Mouse (Mus musculus) layer of hippocampus, adult 2 months (tissue): Measurements from ENCODE around the gene Lhpp. TPM values are rescaled to one million over a fixed set of nuclear protein-coding genes. Genes with fewer than 3 reads are reported as not detected.

ENCODE experiments used
- DNase-seq, 2 experiments: peaks; one replicate each; pipeline ENCODE4 v3.0.0; 2022; ENCODE audit warnings: low spot score in 2 of 2
- H3K27ac ChIP-seq: fragments of 200-600 bp; 2 replicates; pipeline ENCODE4 v1.8.1; 2022
- H3K4me3 ChIP-seq: fragments of 200-600 bp; 2 replicates; pipeline ENCODE4 v1.8.1; 2022; ENCODE audit warnings: mild to moderate bottlenecking
- CTCF ChIP-seq: fragments of 200-600 bp; conservative IDR thresholded peaks from 2 replicates; pipeline ENCODE4 v1.8.1; 2022; ENCODE audit warnings: antibody characterized with exemption, mild to moderate bottlenecking, moderate library complexity
- total RNA-seq, 2 experiments: library from RNA; stranded (reverse); gene quantifications; 2 replicates each; pipeline ENCODE4 v1.2.3; 2021

Lhpp gene
- total RNA-seq, 2 experiments from 2014 or later: 22.9 to 25.3 TPM

- Histone ChIP-seq H3K4me3 (no peak overlapping the region), H3K27ac (peak overlapping the region; percentile 80)
- no peak for TF ChIP-seq CTCF
- no peak for DNase-seq
These were observed 91.0 kb downstream of the Lhpp start for GRCm38 (mm10) chr7:132701412-132701811.

- H3K27ac ChIP-seq: peak overlapping the region; percentile 80
- DNase-seq: no peak
- TF ChIP-seq CTCF: no peak
These were observed 91.6 kb downstream of the Lhpp start for GRCm38 (mm10) chr7:132702024-132702423.

DNA sequence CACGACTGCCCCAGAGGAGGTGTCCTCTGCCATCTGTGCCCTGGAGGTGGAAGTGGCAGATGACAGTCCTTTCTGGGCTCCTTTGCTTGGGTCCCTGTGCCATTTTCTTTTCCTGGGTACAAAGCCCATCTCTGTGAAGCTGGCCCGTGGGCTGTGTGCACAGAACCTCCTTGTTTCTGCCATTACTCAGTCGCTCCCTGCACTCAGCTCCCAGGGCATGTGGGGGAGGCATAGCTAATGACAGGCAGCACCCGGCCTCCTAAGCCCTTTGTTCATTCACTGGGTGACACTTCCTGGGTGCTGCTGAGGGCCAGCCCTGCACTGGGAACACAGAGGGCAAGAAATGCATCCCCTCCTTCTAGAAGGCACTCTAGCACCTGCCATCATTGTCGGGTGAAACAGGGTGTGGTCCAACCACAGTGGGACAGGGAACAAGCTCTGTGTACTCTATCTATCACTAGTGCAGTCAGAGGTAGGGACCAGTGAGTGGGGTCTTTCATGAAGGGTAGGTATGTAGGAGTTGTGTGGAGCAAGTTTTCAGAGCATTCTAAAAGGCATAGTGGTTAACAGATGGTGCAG is 92.1 kb downstream of the Lhpp start:
- Histone ChIP-seq H3K27ac (peak overlapping the region; percentile 80), H3K4me3 (no peak overlapping the region)
- no peak; the same call in 1 of the 2 replicates for TF ChIP-seq CTCF
- peak in 1 of 2 experiments; percentile 50 for DNase-seq

More at GRCm38 (mm10) chr7:132702024-132702423, 91.6 kb downstream of the Lhpp start:
- H3K4me3 ChIP-seq: no peak overlapping the region

- DNase-seq: no peak
- no peak for TF ChIP-seq CTCF
- Histone ChIP-seq H3K4me3 (no peak overlapping the region), H3K27ac (peak overlapping the region; percentile 80)
These were observed 93.3 kb downstream of the Lhpp start for GRCm38 (mm10) chr7:132703515-132704309.

- H3K4me3 ChIP-seq: no peak overlapping the region
- DNase-seq: no peak
- no peak for TF ChIP-seq CTCF
- H3K27ac ChIP-seq: peak overlapping the region; percentile 80; the same call in 1 of the 2 replicates
These were observed 94.0 kb downstream of the Lhpp start for GRCm38 (mm10) chr7:132704310-132704875.

DNA sequence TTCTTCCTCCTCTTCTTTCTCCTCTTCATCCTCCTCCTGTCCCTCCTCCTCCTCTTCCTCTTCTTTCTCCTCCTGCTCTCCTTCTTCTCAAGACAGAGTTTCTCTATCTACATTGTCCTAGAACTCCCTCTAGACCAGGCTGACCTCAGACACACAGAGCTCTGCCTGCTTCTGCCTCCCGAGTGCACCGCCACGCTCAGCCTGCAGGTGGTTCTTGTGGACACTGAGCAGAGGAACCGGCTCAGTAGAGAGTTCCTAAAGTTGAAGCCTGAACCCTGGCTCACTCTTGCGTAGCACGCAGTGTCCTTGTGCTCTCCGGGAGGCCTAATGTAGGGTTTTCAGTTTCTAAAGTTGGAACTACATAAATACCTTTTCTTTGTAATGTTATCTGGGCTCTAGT is 94.7 kb downstream of the Lhpp start:
- TF ChIP-seq CTCF: peak; percentile 61
- Histone ChIP-seq H3K4me3 (no peak overlapping the region), H3K27ac (peak overlapping the region; percentile 80; the same call in 1 of the 2 replicates)
- DNase-seq: no peak

GRCm38 (mm10) chr7:132711579-132711978 is 101.1 kb downstream of the Lhpp start:
- TF ChIP-seq CTCF: no peak
- no peak for DNase-seq
- no peak overlapping the region for H3K4me3 ChIP-seq
- H3K27ac ChIP-seq: peak overlapping the region; percentile 95

DNA sequence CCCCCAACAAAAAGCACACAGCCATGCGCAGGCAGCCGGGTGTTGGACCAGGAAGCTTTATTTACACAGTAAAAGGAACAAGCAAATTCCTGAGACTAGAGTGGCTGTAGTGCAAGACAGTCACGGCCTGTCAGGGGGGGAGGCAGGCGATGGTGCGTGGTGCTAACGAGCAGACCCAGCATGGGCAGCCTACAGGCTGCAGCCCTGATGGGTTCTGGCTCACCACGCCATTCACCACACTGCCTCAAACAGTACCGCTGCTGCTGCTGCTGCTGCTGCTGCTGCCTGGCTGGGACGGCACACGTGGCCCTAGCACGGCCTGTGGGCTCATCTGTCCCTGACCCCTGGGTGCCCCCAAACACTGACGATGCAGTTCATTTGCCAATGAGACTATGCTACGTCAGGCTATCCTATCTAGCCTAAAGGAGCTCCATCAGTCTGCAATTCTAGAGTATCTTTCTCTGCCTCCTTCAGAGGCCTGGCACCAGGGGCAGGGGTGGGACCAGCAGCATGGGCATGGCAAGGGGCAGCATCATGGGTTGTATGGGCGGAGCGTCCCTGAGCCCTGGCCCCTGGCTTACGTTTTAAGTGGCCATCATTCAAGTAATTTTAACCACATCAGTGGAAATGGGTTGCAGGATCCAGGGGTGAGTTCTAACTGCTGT is 101.7 kb downstream of the Lhpp start:
- TF ChIP-seq CTCF: no peak
- no peak for DNase-seq
- no peak overlapping the region for H3K4me3 ChIP-seq
- peak overlapping the region; percentile 95 for H3K27ac ChIP-seq

DNA sequence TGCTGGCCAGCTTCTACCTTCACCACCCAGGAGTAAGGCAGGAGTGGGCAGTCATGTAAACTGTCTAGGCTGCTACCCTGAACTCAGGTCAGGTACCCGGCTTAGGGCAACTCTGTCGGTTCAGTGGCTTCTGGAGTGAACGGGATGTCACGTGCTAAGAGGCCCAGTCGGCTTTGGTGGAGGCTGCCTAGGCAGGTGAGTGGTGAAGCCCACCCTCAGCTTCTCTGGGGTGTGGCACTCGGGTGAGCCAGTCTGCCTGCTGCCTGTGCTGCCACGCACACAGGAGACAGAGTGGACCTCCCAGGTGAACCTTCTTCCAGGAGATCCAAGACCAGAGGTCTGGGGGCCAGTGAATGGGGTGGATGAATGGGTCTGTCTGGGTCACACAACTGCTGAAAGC is 102.5 kb downstream of the Lhpp start:
- no peak for TF ChIP-seq CTCF
- Histone ChIP-seq H3K27ac (peak overlapping the region; percentile 95), H3K4me3 (no peak overlapping the region)

GRCm38 (mm10) chr7:132713483-132714126 is 103.2 kb downstream of the Lhpp start:
- DNase-seq: no peak
- 0 out of 2 replicates have a peak, but pooled peaks have one; percentile 9 for TF ChIP-seq CTCF
- Histone ChIP-seq H3K4me3 (no peak overlapping the region), H3K27ac (peak overlapping the region; percentile 95)

More for the DNA sequence above, 102.5 kb downstream of the Lhpp start:
- DNase-seq: no peak

DNA sequence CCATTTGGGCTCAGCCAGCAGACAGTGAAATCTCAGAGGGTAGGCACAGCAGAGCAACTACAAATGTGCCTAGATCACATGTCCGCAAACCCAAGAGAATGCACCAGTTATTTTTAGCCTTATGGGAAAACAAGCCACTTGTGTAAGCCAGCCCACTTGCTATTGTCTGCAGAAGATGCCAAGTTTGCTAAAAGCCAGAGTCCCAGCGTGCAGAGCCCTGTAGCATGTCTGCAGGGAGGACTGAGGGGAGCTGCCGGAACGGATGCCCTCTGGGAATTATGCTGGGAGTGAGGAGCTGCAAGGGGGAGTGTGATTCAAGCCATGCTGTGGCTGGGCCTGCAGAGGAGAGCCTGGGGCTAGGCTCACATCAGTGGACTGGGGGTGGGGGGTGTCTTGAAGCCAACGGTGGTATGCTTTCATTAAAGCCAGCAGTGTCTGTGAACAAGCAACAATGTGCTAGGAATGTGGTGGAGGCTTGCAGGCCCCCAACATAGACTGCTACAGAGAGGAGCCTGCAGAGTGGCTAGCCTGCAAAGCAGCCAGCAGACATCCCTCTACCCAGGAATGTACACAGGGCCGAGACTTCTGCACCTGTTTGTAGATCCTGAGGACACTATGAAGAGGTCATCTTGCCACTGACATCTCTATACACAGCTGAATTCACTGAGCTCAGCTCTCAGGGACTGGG is 103.9 kb downstream of the Lhpp start:
- Histone ChIP-seq H3K27ac (peak overlapping the region; percentile 95), H3K4me3 (no peak overlapping the region)
- DNase-seq: peak; percentile 64 to 87
- no peak for TF ChIP-seq CTCF

DNA sequence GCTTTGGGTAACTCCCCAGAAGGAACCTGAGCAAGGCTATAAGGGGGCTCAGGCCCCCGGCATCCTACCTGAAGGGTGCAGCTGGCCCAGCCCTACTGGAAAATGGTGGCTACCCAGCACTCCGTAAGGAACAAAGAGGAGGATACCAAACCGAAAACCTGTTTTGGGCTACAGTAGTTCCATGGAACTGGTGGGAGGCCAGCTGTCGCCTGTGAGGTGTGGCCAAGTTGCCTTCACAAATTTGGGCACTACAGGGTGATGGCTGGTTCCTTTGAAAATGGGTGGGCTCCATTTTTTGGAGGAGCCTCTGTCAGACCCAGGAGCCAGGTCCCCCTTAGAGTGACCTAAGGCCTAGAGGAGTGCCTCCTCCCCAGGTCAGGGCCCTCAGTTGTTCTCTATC is 104.8 kb downstream of the Lhpp start:
- Histone ChIP-seq H3K4me3 (no peak overlapping the region), H3K27ac (peak overlapping the region; percentile 95)
- no peak for DNase-seq
- TF ChIP-seq CTCF: no peak
